Mouse (Mus musculus) liver, adult 2 months (tissue): ENCODE data around the gene Arhgdib.

Source experiments
- CTCF ChIP-seq: fragments of 200-500 bp; IDR thresholded peaks from 2 replicates; pipeline ENCODE4 v1.5.1; 2011; ENCODE audit warnings: low read depth, low read length, control low read depth
- POLR2A ChIP-seq: fragments of 200-500 bp; IDR thresholded peaks from 2 replicates; pipeline ENCODE4 v1.6.1; 2011; ENCODE audit warnings: low read length, control low read depth; ENCODE audit not compliant: insufficient read depth; ENCODE audit errors: extremely low read depth

GRCm38 (mm10) chr6:136946241-136946640, 4.5 kb upstream of the Arhgdib start:
- TF ChIP-seq CTCF (no peak), POLR2A (no peak)
